Mouse (Mus musculus): Measurements from ENCODE around the gene Trim75.

Gene Trim75

GRCm38 (mm10) chr8:64945606-64946005, 42.0 kb downstream of the Trim75 start:
- in situ Hi-C loops (cut with MboI, MseI) = loop anchor here (10.0 kb wide), 1 partner anchor 1539 kb away; the partner anchor contains the start of gene Tma16

DNA sequence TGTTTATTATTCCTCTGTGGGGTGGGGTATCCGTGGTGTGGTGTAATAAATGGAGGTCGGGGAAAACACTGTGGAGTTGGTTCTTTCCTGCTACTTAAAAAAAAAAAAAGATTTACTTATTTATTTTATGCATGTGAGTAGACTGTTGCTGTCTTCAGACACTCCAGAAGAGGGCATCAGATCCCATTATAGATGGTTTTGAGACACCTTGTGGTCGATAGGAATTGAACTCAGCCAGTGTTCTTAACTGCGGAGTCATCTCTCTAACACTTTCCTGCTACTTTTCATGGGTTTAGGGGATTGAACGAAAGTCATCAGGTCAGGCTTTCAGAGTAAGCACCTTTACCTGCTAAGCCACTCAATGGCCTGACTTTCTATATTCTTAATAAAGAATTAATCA, 42.8 kb downstream of the Trim75 start:
- in situ Hi-C loops (cut with MboI, MseI) = loop anchor here (5.0 to 10.0 kb wide), 5 partner anchors 58 to 1540 kb away; partner anchors contain the start of genes Klhl2, Msmo1 and Tma16

DNA sequence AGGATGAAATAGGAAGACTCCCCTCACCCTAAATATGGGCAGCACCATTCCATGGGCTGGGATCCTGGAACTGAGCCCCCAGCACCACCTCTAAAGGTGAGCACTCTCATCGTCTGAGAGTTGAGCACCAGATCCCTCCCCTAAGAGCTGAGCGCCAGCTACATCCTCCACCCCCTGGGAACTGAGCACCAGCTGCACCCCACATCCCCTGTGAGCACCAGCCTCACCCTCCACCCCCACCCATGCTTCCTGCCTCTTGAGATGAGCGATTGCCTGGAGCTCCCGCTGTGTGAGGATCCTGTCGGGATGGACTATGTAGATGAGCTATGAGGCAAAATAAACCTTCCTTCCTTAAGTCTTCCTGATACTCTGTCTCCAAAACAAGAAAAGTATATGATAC, 44.7 kb downstream of the Trim75 start:
- in situ Hi-C loops (cut with MboI, MseI) = loop anchor here (5.0 to 10.0 kb wide), 5 partner anchors 56 to 1542 kb away; partner anchors contain the start of genes Klhl2, Msmo1 and Tma16

GRCm38 (mm10) chr8:64941495-64941894, 46.1 kb downstream of the Trim75 start:
- in situ Hi-C loops (cut with MboI, MseI) = loop anchor here (5.0 to 10.0 kb wide), 5 partner anchors 54 to 1543 kb away; partner anchors contain the start of genes Klhl2, Msmo1 and Tma16

DNA sequence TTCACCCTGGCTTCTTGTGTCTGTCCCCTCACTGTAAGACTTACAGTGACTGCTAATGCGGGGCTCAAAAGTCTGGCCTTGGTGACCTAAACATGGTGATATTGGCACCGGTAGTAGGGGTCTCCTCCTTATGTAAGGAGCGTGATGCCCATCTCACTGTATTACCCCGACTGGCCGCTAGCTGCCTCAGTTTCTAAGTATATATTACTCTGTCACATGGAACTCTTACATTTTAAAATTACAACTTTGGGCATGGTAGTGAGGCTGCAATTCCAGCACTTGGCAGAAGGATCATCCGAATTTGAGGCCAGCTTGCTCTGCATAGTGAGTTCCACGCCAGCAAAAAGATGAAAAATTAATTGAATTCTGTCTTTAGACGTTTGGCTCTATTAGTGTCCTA, 46.6 kb downstream of the Trim75 start:
- in situ Hi-C loops (cut with MboI, MseI) = loop anchor here (5.0 to 10.0 kb wide), 5 partner anchors 54 to 1544 kb away; partner anchors contain the start of genes Klhl2, Msmo1 and Tma16

DNA sequence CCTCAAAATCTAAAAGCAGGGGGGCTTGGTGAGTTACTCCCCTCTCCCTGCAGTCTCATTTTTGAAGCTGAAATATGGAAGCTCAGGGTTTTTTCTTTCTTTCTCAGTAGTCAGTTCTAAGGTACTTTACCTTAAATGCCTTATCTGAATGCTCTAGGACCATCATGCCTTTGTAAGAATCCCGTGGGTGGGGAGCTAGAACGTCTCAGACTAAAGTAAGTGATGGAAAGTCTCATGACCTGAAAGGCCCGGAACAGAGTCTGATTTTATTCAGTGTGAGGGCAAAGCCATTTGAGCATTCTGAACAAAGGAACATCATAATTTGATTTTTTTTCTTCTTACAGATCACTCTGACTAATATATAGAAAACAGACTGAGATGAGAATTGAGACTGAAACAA, 52.6 kb downstream of the Trim75 start:
- in situ Hi-C loops (cut with MboI, MseI) = no loop called here
